Mouse (Mus musculus): ENCODE measurements at regions not wholly inside any gene's neighbourhood (a gene's known extent, or its start where the extent isn't known, plus 50 kb on each side); places are given as distances from the start of the nearest gene placed in this dataset.

- H3K27ac ChIP-seq (ENCODE audit: insufficient read depth, low read depth, low read length, poor library complexity, severe bottlenecking), result no peak overlapping the region
- no peak for TF ChIP-seq CHD2 (IDR thresholded peaks at IDR 0.05; ENCODE audit: low read depth, low read length)
- TF ChIP-seq ZC3H11A (IDR thresholded peaks at IDR 0.05; ENCODE audit: borderline replicate concordance, low read depth, low read length), result no peak
- TF ChIP-seq MAFK (IDR thresholded peaks at IDR 0.05; ENCODE audit: insufficient read depth, low read depth, low read length), result no peak
- no peak overlapping the region for H3K4me3 ChIP-seq (ENCODE audit: insufficient read depth in 1 of 2, low read depth in 1 of 2, low read length in 2 of 2, poor library complexity in 1 of 2, severe bottlenecking in 1 of 2)
- H3K9me3 ChIP-seq (ENCODE audit: control insufficient read depth, insufficient read depth, low read depth, low read length), result no peaks in the 10 kb centered on the region
- no peaks in the 10 kb centered on the region for H3K36me3 ChIP-seq (ENCODE audit: control insufficient read depth, insufficient read depth, low read length, poor library complexity, severe bottlenecking)
- in situ Hi-C loops (cut with MboI; ENCODE audit: low sequenced_read_pairs in 2 of 2, unreplicated experiment in 2 of 2), result no loop called here
- no peak overlapping the region for H3K9ac ChIP-seq (ENCODE audit: insufficient read depth, low read depth, low read length, poor library complexity, severe bottlenecking)
- no peak for DNase-seq (ENCODE audit: low read depth, low spot score)
- H3K4me1 ChIP-seq (ENCODE audit: control insufficient read depth in 2 of 2, insufficient read depth in 2 of 2, low read length in 2 of 2, poor library complexity in 1 of 2), result no peaks in the 10 kb centered on the region
These were observed 335.2 kb upstream of the Mmadhc start for GRCm38 (mm10) chr2:50631786-50632185.

GRCm38 (mm10) chr2:50627501-50627900 lies 330.9 kb upstream of the Mmadhc start:
- in situ Hi-C loops (cut with MboI; ENCODE audit: low sequenced_read_pairs in 2 of 2, unreplicated experiment in 2 of 2), result no loop called here
- Histone ChIP-seq H3K9ac (ENCODE audit: insufficient read depth, low read depth, low read length, poor library complexity, severe bottlenecking) (no peak overlapping the region), H3K4me1 (ENCODE audit: control insufficient read depth in 2 of 2, insufficient read depth in 2 of 2, low read length in 2 of 2, poor library complexity in 1 of 2) (no peaks in the 10 kb centered on the region), H3K4me3 (ENCODE audit: insufficient read depth in 1 of 2, low read depth in 1 of 2, low read length in 2 of 2, poor library complexity in 1 of 2, severe bottlenecking in 1 of 2) (no peak overlapping the region), H3K9me3 (ENCODE audit: control insufficient read depth, insufficient read depth, low read depth, low read length) (no peaks in the 10 kb centered on the region), H3K27ac (ENCODE audit: insufficient read depth, low read depth, low read length, poor library complexity, severe bottlenecking) (no peak overlapping the region), H3K36me3 (ENCODE audit: control insufficient read depth, insufficient read depth, low read length, poor library complexity, severe bottlenecking) (no peaks in the 10 kb centered on the region)
- DNase-seq (ENCODE audit: low read depth, low spot score), result no peak
- TF ChIP-seq HCFC1 (IDR thresholded peaks at IDR 0.05; ENCODE audit: borderline replicate concordance, insufficient read depth, low read length) (no peak), ZC3H11A (IDR thresholded peaks at IDR 0.05; ENCODE audit: borderline replicate concordance, low read depth, low read length) (no peak), CHD2 (IDR thresholded peaks at IDR 0.05; ENCODE audit: low read depth, low read length) (no peak), ZNF384 (IDR thresholded peaks at IDR 0.05; ENCODE audit: low read depth, low read length) (no peak), MAFK (IDR thresholded peaks at IDR 0.05; ENCODE audit: insufficient read depth, low read depth, low read length) (no peak)

GRCm38 (mm10) chr2:50625233-50625749 lies 328.7 kb upstream of the Mmadhc start:
- Histone ChIP-seq H3K4me3 (ENCODE audit: insufficient read depth in 1 of 2, low read depth in 1 of 2, low read length in 2 of 2, poor library complexity in 1 of 2, severe bottlenecking in 1 of 2) (no peak overlapping the region), H3K4me1 (ENCODE audit: control insufficient read depth in 2 of 2, insufficient read depth in 2 of 2, low read length in 2 of 2, poor library complexity in 1 of 2) (no peaks in the 10 kb centered on the region), H3K9me3 (ENCODE audit: control insufficient read depth, insufficient read depth, low read depth, low read length) (no peaks in the 10 kb centered on the region), H3K27ac (ENCODE audit: insufficient read depth, low read depth, low read length, poor library complexity, severe bottlenecking) (no peak overlapping the region), H3K36me3 (ENCODE audit: control insufficient read depth, insufficient read depth, low read length, poor library complexity, severe bottlenecking) (no peaks in the 10 kb centered on the region), H3K9ac (ENCODE audit: insufficient read depth, low read depth, low read length, poor library complexity, severe bottlenecking) (no peak overlapping the region)
- TF ChIP-seq MAFK (IDR thresholded peaks at IDR 0.05; ENCODE audit: insufficient read depth, low read depth, low read length) (no peak), CHD2 (IDR thresholded peaks at IDR 0.05; ENCODE audit: low read depth, low read length) (no peak), HCFC1 (IDR thresholded peaks at IDR 0.05; ENCODE audit: borderline replicate concordance, insufficient read depth, low read length) (no peak), ZNF384 (IDR thresholded peaks at IDR 0.05; ENCODE audit: low read depth, low read length) (no peak), ZC3H11A (IDR thresholded peaks at IDR 0.05; ENCODE audit: borderline replicate concordance, low read depth, low read length) (no peak)
- DNase-seq (ENCODE audit: low read depth, low spot score), result no peak
- in situ Hi-C loops (cut with MboI; ENCODE audit: low sequenced_read_pairs in 2 of 2, unreplicated experiment in 2 of 2), result no loop called here

- H3K27ac ChIP-seq (ENCODE audit: insufficient read depth, low read depth, low read length, poor library complexity, severe bottlenecking), result no peak overlapping the region
- H3K4me1 ChIP-seq (ENCODE audit: control insufficient read depth in 2 of 2, insufficient read depth in 2 of 2, low read length in 2 of 2, poor library complexity in 1 of 2), result no peaks in the 10 kb centered on the region
- in situ Hi-C loops (cut with MboI; ENCODE audit: low sequenced_read_pairs in 2 of 2, unreplicated experiment in 2 of 2), result no loop called here
- no peaks in the 10 kb centered on the region for H3K36me3 ChIP-seq (ENCODE audit: control insufficient read depth, insufficient read depth, low read length, poor library complexity, severe bottlenecking)
- H3K9ac ChIP-seq (ENCODE audit: insufficient read depth, low read depth, low read length, poor library complexity, severe bottlenecking), result no peak overlapping the region
- H3K9me3 ChIP-seq (ENCODE audit: control insufficient read depth, insufficient read depth, low read depth, low read length), result no peaks in the 10 kb centered on the region
- DNase-seq (ENCODE audit: low read depth, low spot score), result no peak
- H3K4me3 ChIP-seq (ENCODE audit: insufficient read depth in 1 of 2, low read depth in 1 of 2, low read length in 2 of 2, poor library complexity in 1 of 2, severe bottlenecking in 1 of 2), result no peak overlapping the region
- TF ChIP-seq MAFK (IDR thresholded peaks at IDR 0.05; ENCODE audit: insufficient read depth, low read depth, low read length) (no peak), ZC3H11A (IDR thresholded peaks at IDR 0.05; ENCODE audit: borderline replicate concordance, low read depth, low read length) (no peak), ZNF384 (IDR thresholded peaks at IDR 0.05; ENCODE audit: low read depth, low read length) (no peak), CHD2 (IDR thresholded peaks at IDR 0.05; ENCODE audit: low read depth, low read length) (no peak)
These were observed 312.5 kb upstream of the Mmadhc start for GRCm38 (mm10) chr2:50609086-50609485.

- in situ Hi-C loops (cut with MboI; ENCODE audit: low sequenced_read_pairs in 2 of 2, unreplicated experiment in 2 of 2), result no loop called here
- Histone ChIP-seq H3K36me3 (ENCODE audit: control insufficient read depth, insufficient read depth, low read length, poor library complexity, severe bottlenecking) (no peaks in the 10 kb centered on the region), H3K4me3 (ENCODE audit: insufficient read depth in 1 of 2, low read depth in 1 of 2, low read length in 2 of 2, poor library complexity in 1 of 2, severe bottlenecking in 1 of 2) (no peak overlapping the region), H3K9me3 (ENCODE audit: control insufficient read depth, insufficient read depth, low read depth, low read length) (no peaks in the 10 kb centered on the region), H3K9ac (ENCODE audit: insufficient read depth, low read depth, low read length, poor library complexity, severe bottlenecking) (no peak overlapping the region), H3K4me1 (ENCODE audit: control insufficient read depth in 2 of 2, insufficient read depth in 2 of 2, low read length in 2 of 2, poor library complexity in 1 of 2) (no peaks in the 10 kb centered on the region), H3K27ac (ENCODE audit: insufficient read depth, low read depth, low read length, poor library complexity, severe bottlenecking) (no peak overlapping the region)
- TF ChIP-seq HCFC1 (IDR thresholded peaks at IDR 0.05; ENCODE audit: borderline replicate concordance, insufficient read depth, low read length), result no peak
- TF ChIP-seq ZNF384 (IDR thresholded peaks at IDR 0.05; ENCODE audit: low read depth, low read length), result no peak
- TF ChIP-seq MAFK (IDR thresholded peaks at IDR 0.05; ENCODE audit: insufficient read depth, low read depth, low read length), result no peak
- no peak for TF ChIP-seq ZC3H11A (IDR thresholded peaks at IDR 0.05; ENCODE audit: borderline replicate concordance, low read depth, low read length)
- TF ChIP-seq CHD2 (IDR thresholded peaks at IDR 0.05; ENCODE audit: low read depth, low read length), result no peak
- DNase-seq (ENCODE audit: low read depth, low spot score), result no peak
These were observed 292.6 kb upstream of the Mmadhc start for GRCm38 (mm10) chr2:50589195-50589594.
